Mouse (Mus musculus) urinary bladder, postnatal 10 days (tissue): ENCODE results near the gene Gm3629.
"Not testable (repeated sequence)": the region's sequence is repeated elsewhere in the genome, so short reads cannot be mapped to it uniquely, and the experiment has no call there.

Experiments used
- DNase-seq: peaks from one replicate; pipeline ENCODE4 v3.0.0; 2022; ENCODE audit warnings: low spot score

The Gm3629 gene

DNA sequence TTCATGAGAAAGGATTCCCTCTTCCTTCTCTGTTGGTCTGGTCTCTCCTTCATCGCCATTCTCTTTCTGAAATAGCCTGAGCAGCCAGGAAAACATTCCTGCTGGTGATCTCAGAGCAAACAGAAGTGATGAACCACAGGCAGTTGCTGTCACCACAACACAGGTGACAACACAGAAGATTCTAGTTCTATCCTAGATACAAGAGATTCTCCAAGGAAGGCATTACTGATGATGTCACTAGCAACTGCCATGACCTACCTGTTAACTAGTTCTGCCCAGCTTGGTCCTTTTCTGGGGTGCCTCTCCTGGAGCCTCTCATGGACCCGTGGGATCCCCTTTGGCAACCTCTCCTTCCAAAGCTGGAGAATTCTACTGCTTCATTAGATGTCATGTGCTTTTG, at the start of gene Gm3629:
Gene Gm3629, minus strand, starts transcription at position 101 of the 400 bp plus-strand sequence.
- not testable (repeated sequence) for DNase-seq

DNA sequence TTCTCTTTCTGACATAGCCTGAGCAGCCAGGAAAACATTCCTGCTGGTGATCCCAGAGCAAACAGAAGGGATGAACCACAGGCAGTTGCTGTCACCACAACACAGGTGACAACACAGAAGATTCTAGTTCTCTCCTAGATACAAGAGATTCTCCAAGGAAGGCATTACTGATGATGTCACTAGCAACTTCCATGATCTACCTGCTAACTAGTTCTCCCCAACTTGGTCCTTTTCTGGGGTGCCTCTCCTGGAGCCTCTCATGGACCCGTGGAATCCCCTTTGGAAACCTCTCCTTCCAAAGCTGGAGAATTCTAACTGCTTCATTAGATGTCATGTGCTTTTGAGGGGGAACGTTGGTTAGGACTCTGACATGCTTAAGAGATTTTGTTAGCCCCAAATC, 31.9 kb upstream of the Gm3629 start, which contains the start of gene Gm3460:
Gene Gm3460, minus strand, starts transcription at position 101 of the 400 bp plus-strand sequence.
- DNase-seq = not testable (repeated sequence)

DNA sequence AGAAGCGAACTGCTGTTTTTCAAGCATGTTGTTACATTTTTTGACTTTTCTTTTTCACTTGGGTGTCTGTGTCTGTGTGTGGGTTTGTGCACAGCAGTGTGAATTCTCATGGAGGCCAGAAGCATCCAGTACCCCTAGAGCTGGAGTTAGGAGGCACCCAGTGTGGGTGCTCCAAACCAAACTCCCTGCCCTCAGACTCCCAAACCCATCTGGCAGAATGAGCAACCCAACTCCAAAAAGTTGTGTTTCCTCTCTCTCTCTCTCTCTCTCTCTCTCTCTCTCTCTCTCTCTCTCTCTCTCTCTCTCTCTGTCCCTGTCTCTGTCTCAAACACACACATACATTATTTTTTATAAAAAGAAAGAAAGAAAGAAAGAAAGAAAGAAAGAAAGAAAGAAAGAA, 16.0 kb upstream of the Gm3629 start:
- not testable (repeated sequence) for DNase-seq

DNA sequence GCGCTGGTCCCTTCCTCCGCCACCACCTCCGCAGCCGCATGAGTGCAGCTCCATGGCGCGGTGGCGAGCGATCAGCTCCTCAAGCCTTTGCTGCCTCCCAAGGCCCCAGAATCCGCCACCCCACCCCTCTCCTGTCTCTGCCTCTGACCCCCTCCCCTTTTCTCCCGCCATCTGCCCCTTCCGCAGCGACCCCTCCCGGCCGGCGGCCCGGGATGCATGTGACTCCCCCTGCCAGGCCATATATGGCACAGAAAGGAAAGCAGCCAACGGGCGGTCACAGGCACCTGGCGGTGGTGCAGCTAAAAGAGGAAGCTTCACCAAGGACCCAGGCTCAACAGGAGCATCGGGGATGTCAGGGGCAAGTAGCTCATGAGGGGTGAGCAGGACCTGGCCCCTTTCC, 14.6 kb upstream of the Gm3629 start:
- not testable (repeated sequence) for DNase-seq

DNA sequence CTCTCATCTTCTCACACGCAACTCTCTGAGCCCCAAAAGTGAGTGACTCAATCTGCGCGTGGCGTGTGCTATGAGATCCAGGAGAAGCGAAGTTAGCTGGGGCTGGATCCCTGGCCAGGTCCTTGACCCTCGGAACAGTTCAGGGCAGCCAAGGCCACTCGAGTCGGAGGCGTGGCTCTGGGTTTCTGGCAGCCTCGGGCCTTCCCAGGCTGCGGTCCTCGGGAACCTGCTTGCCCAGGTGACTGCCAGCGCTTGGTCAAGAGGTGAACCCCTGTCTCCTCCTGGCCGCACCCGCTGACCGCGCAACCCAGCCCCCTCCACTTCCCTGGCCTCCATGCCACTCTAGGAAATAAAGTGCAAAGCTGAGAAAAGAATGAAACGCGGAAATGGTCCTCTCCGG, 14.1 kb upstream of the Gm3629 start:
- DNase-seq = not testable (repeated sequence)

DNA sequence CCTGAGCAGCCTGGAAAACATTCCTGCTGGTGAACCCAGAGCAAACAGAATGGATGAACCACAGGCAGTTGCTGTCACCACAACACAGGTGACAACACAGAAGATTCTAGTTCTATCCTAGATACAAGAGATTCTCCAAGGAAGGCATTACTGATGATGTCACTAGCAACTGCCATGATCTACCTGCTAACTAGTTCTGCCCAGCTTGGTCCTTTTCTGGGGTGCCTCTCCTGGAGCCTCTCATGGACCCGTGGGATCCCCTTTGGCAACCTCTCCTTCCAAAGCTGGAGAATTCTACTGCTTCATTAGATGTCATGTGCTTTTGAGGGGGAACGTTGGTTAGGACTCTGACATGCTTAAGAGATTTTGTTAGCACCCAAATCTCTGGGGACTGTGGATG, 53.2 kb downstream of the Gm3629 start, which contains the start of gene Gm8356:
Gene Gm8356, minus strand, starts transcription at position 101 of the 400 bp plus-strand sequence.
- not testable (repeated sequence) for DNase-seq
